Mouse (Mus musculus): ENCODE data around the gene Sfmbt2. TPM values are rescaled to one million over a fixed set of nuclear protein-coding genes. Genes with fewer than 3 reads are reported as not detected.
A peak's percentile ranks its signal among the peaks of the same experiment; 100 is the strongest.

Gene Sfmbt2
- polyA plus RNA-seq, 2 experiments: 2.2 to 2.5 TPM

DNA sequence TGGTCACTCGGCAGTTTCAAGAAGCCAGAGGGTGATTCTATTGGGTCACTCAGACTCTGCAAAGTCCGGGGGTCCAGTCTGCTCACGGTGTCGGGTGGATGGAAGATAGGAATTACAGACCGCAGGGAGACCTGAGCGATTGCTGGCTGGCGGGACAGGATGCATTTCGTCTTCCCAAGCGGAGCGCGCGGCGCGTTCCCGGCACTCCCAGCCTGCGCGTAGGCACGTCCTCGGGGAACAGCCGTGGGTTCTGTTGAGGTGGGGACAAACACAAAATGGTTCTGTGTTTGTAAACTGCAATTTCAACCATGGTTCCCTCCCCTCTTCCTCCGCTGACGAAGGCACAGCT is 4.7 kb downstream of the Sfmbt2 start:
- no peaks in the 10 kb centered on the region for H3K36me3 ChIP-seq (ENCODE audit: control insufficient read depth, insufficient read depth, low read length)
- no peak for TF ChIP-seq POLR2A (IDR thresholded peaks at IDR 0.05; ENCODE audit: borderline replicate concordance, extremely low read depth, insufficient read depth, insufficient read length)
- H3K4me1 ChIP-seq (ENCODE audit: control insufficient read depth, insufficient read depth, low read length): peaks cover 12% of the 10 kb centered on the region
- peak overlapping the region; percentile 81 for H3K4me2 ChIP-seq (replicated peaks; ENCODE audit: low read depth, low read length, severe bottlenecking)
- H3K9ac ChIP-seq (ENCODE audit: low read depth, low read length, severe bottlenecking): peak overlapping the region; percentile 45; the same call in 1 of the 2 replicates
- ATAC-seq (ENCODE audit: low FRiP score, low read depth) (no peak), DNase-seq (ENCODE audit: low spot score) (no peak)
- peak overlapping the region; percentile 59 for H3K4me3 ChIP-seq (replicated peaks; ENCODE audit: low read length)
- H3K27ac ChIP-seq (replicated peaks; ENCODE audit: low read depth, low read length): no peak overlapping the region
- H3K27me3 ChIP-seq (ENCODE audit: control insufficient read depth, insufficient read depth, low read length): peaks cover 51% of the 10 kb centered on the region
- no peaks in the 10 kb centered on the region for H3K9me3 ChIP-seq (ENCODE audit: control insufficient read depth, low read length)
- 0% methylated on average over 17 of the region's 22 CpGs for WGBS

DNA sequence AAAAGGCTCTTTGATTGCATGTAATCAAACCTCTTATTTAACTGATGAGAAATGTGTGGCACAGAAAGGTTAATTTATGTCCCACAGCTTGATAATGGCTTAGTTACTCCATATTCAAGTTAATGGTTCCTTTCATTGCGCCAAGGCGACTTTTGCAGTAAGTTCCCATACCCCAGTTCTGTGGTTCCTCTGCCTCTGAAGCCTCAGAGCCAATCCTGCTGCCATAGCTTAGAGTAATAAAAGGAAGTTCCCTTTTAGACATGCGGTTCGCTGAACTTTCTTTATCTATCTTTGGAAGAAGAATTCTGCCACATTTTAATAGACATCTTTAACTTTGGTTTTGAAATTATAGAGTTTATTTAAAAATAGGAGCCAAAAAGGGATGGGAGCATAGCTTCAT is 19.7 kb downstream of the Sfmbt2 start:
- no peaks in the 10 kb centered on the region for H3K9me3 ChIP-seq (ENCODE audit: control insufficient read depth, low read length)
- H3K27me3 ChIP-seq (ENCODE audit: control insufficient read depth, insufficient read depth, low read length): no peaks in the 10 kb centered on the region
- no peak overlapping the region for H3K9ac ChIP-seq (ENCODE audit: low read depth, low read length, severe bottlenecking)
- no peaks in the 10 kb centered on the region for H3K4me1 ChIP-seq (ENCODE audit: control insufficient read depth, insufficient read depth, low read length)
- WGBS: 82% methylated on average over 4 of the region's 4 CpGs
- H3K36me3 ChIP-seq (ENCODE audit: control insufficient read depth, insufficient read depth, low read length): no peaks in the 10 kb centered on the region
- no peak overlapping the region for H3K4me3 ChIP-seq (replicated peaks; ENCODE audit: low read length)
- DNase-seq (ENCODE audit: low spot score) (no peak), ATAC-seq (ENCODE audit: low FRiP score, low read depth) (no peak)
- H3K27ac ChIP-seq (replicated peaks; ENCODE audit: low read depth, low read length): no peak overlapping the region
- no peak overlapping the region for H3K4me2 ChIP-seq (replicated peaks; ENCODE audit: low read depth, low read length, severe bottlenecking)
- TF ChIP-seq POLR2A (IDR thresholded peaks at IDR 0.05; ENCODE audit: borderline replicate concordance, extremely low read depth, insufficient read depth, insufficient read length): no peak

DNA sequence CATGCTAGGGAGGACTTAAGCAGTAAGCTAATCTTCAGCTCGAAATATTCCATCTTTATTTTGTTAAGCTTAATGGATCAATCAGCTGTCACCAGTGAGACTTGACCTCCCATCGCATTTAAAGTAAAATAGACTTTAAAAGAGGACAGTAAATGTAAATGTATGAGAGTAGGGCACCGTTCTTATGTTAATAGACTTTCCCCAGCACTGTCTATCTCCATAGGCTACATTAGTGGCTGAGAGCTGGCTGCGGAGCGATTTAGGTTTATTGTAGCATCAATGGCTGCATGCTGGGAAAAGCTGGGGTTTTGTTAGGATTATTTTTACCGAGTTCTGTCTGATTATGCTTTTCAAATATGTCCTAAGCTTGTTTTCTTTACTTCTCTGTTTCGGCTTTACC is 20.5 kb downstream of the Sfmbt2 start:
- WGBS: 33% methylated on average over 7 of the region's 7 CpGs

DNA sequence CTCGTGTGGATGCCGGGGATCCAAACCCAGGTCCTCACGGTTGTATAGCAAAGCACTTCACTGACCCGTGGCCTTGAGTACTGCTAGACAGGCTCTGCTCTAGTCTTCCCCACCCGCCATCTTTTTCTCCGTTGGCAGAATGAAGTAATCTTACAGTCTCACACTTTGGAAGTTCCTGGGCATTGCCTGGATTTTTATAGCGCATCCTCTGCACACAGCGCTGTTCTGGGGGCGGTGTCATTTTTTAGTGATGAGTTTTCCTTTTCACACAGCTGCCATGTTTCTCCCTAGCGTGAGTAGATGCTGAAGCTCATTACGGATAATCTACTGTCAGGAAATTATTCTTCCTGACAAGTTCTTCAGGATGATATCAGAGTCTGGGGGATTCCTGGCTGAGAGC is 24.8 kb downstream of the Sfmbt2 start:
- ATAC-seq (ENCODE audit: low FRiP score, low read depth) (no peak), DNase-seq (ENCODE audit: low spot score) (no peak)
- Histone ChIP-seq H3K9me3 (ENCODE audit: control insufficient read depth, low read length) (no peaks in the 10 kb centered on the region), H3K27me3 (ENCODE audit: control insufficient read depth, insufficient read depth, low read length) (no peaks in the 10 kb centered on the region), H3K27ac (replicated peaks; ENCODE audit: low read depth, low read length) (no peak overlapping the region), H3K36me3 (ENCODE audit: control insufficient read depth, insufficient read depth, low read length) (no peaks in the 10 kb centered on the region), H3K4me3 (replicated peaks; ENCODE audit: low read length) (no peak overlapping the region), H3K4me1 (ENCODE audit: control insufficient read depth, insufficient read depth, low read length) (no peaks in the 10 kb centered on the region), H3K4me2 (replicated peaks; ENCODE audit: low read depth, low read length, severe bottlenecking) (no peak overlapping the region), H3K9ac (ENCODE audit: low read depth, low read length, severe bottlenecking) (no peak overlapping the region)
- WGBS: 91% methylated on average over 11 of the region's 11 CpGs
- TF ChIP-seq POLR2A (IDR thresholded peaks at IDR 0.05; ENCODE audit: borderline replicate concordance, extremely low read depth, insufficient read depth, insufficient read length): no peak

More for the DNA sequence above, 20.5 kb downstream of the Sfmbt2 start:
- Histone ChIP-seq H3K36me3 (ENCODE audit: control insufficient read depth, insufficient read depth, low read length) (no peaks in the 10 kb centered on the region), H3K9ac (ENCODE audit: low read depth, low read length, severe bottlenecking) (no peak overlapping the region), H3K27ac (replicated peaks; ENCODE audit: low read depth, low read length) (no peak overlapping the region), H3K4me2 (replicated peaks; ENCODE audit: low read depth, low read length, severe bottlenecking) (no peak overlapping the region), H3K4me1 (ENCODE audit: control insufficient read depth, insufficient read depth, low read length) (no peaks in the 10 kb centered on the region), H3K27me3 (ENCODE audit: control insufficient read depth, insufficient read depth, low read length) (no peaks in the 10 kb centered on the region), H3K9me3 (ENCODE audit: control insufficient read depth, low read length) (no peaks in the 10 kb centered on the region), H3K4me3 (replicated peaks; ENCODE audit: low read length) (no peak overlapping the region)
- DNase-seq (ENCODE audit: low spot score) (no peak), ATAC-seq (ENCODE audit: low FRiP score, low read depth) (no peak)
- TF ChIP-seq POLR2A (IDR thresholded peaks at IDR 0.05; ENCODE audit: borderline replicate concordance, extremely low read depth, insufficient read depth, insufficient read length): no peak

DNA sequence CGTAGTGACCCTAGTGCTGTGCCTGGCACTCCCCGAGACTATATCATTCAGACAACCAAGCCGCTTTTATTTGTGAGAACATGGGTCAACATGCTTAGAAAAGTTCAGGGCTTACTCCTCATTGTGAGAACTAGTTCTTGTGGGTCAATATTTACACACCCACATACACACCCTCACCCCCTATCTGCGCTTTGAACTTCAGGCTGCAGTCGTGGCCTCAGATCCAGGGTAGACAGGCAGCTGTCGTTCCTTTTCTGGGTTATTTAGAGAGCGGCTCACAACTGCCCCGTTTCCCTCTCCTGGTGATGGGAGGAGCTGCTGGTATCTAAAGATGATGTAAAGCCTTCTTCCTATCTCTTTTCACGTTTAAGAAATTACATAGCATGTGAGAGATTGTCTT is 27.5 kb downstream of the Sfmbt2 start:
- Histone ChIP-seq H3K4me3 (replicated peaks; ENCODE audit: low read length) (no peak overlapping the region), H3K9me3 (ENCODE audit: control insufficient read depth, low read length) (no peaks in the 10 kb centered on the region), H3K9ac (ENCODE audit: low read depth, low read length, severe bottlenecking) (no peak overlapping the region), H3K27ac (replicated peaks; ENCODE audit: low read depth, low read length) (no peak overlapping the region), H3K4me1 (ENCODE audit: control insufficient read depth, insufficient read depth, low read length) (no peaks in the 10 kb centered on the region), H3K4me2 (replicated peaks; ENCODE audit: low read depth, low read length, severe bottlenecking) (no peak overlapping the region), H3K36me3 (ENCODE audit: control insufficient read depth, insufficient read depth, low read length) (no peaks in the 10 kb centered on the region), H3K27me3 (ENCODE audit: control insufficient read depth, insufficient read depth, low read length) (no peaks in the 10 kb centered on the region)
- 67% methylated on average over 9 of the region's 9 CpGs for WGBS
- ATAC-seq (ENCODE audit: low FRiP score, low read depth) (no peak), DNase-seq (ENCODE audit: low spot score) (no peak)
- no peak for TF ChIP-seq POLR2A (IDR thresholded peaks at IDR 0.05; ENCODE audit: borderline replicate concordance, extremely low read depth, insufficient read depth, insufficient read length)

DNA sequence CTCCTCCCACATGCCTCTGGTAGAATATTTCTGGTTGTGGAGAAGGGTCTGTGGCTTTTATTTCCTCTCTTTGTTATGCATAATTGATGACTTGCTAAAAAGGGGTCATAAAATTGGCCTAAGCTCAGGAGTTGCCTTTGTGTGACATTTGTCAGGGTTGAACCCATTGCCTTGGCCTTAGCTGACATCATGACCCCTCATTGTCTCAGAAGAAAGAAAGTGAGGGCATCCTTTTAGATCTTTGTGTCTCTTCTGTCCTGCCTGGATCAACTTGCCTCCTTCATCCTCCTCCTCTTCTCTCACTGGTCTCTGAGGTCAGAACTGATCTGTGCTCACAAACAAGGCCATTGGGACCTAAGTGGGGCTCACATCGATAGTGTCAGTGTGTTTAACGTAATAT is 35.8 kb downstream of the Sfmbt2 start:
- WGBS: 72% methylated on average over 2 of the region's 2 CpGs
- Histone ChIP-seq H3K27me3 (ENCODE audit: control insufficient read depth, insufficient read depth, low read length) (no peaks in the 10 kb centered on the region), H3K4me2 (replicated peaks; ENCODE audit: low read depth, low read length, severe bottlenecking) (no peak overlapping the region), H3K9ac (ENCODE audit: low read depth, low read length, severe bottlenecking) (no peak overlapping the region), H3K4me3 (replicated peaks; ENCODE audit: low read length) (no peak overlapping the region), H3K27ac (replicated peaks; ENCODE audit: low read depth, low read length) (no peak overlapping the region), H3K4me1 (ENCODE audit: control insufficient read depth, insufficient read depth, low read length) (no peaks in the 10 kb centered on the region), H3K36me3 (ENCODE audit: control insufficient read depth, insufficient read depth, low read length) (no peaks in the 10 kb centered on the region), H3K9me3 (ENCODE audit: control insufficient read depth, low read length) (no peaks in the 10 kb centered on the region)
- DNase-seq (ENCODE audit: low spot score) (no peak), ATAC-seq (ENCODE audit: low FRiP score, low read depth) (no peak)
- TF ChIP-seq POLR2A (IDR thresholded peaks at IDR 0.05; ENCODE audit: borderline replicate concordance, extremely low read depth, insufficient read depth, insufficient read length): no peak

Data from limb, embryonic 14.5 days (tissue).